Comparison of ENCODE assay signal across 15 mouse cellular contexts in genomic region chr17:46182273-46182672, GRCm38 (mm10). TPM values are rescaled to one million over a fixed set of nuclear protein-coding genes. Genes with fewer than 3 reads are reported as not detected.
A peak's percentile ranks its signal among the peaks of the same experiment; 100 is the strongest.
DNase-seq lines count a peak whose midpoint lies in the region; ATAC-seq and TF ChIP-seq lines count a peak whose summit lies in the region.
"Had no signal": no experiment of that assay in that cellular context is flagged by ENCODE, and none has a peak within 500 bp of the region (broad histone marks: within the 10 kb centered on the region; RNA-seq: fewer than 3 reads in every experiment).

No protein-coding gene starts in this region.

- H3K27me3 ChIP-seq in intestine, postnatal 0 days (replicated peaks; ENCODE audit: control insufficient read depth, insufficient read depth, low read length) = no peaks in the 10 kb centered on the region
- no peaks in the 10 kb centered on the region for H3K27me3 ChIP-seq in intestine, embryonic 15.5 days (replicated peaks)
- H3K27me3 ChIP-seq in lung, embryonic 14.5 days (ENCODE audit: insufficient read depth, low read length) = no peaks in the 10 kb centered on the region
- H3K27me3 ChIP-seq: liver, embryonic 13.5 days; stomach, embryonic 15.5 days had no signal

- no peak for ATAC-seq in intestine, postnatal 0 days
- ATAC-seq in intestine, embryonic 15.5 days = no peak
- no peak for ATAC-seq in lung, embryonic 14.5 days (ENCODE audit: insufficient read depth)
- no peak for ATAC-seq in granulocyte monocyte progenitor cell, adult 5-6 weeks (replicated peaks; ENCODE audit: poor library complexity, severe bottlenecking)
- ATAC-seq: forebrain, embryonic 16.5 days had no signal

- 84% methylated on average over 4 of the region's 4 CpGs for WGBS in intestine, postnatal 0 days
- 88% methylated on average over 4 of the region's 4 CpGs for WGBS in intestine, embryonic 15.5 days
- WGBS in lung, embryonic 14.5 days = 88% methylated on average over 4 of the region's 4 CpGs

- no peaks in the 10 kb centered on the region for H3K4me1 ChIP-seq in intestine, postnatal 0 days (replicated peaks; ENCODE audit: control insufficient read depth, insufficient read depth, low read length)
- no peaks in the 10 kb centered on the region for H3K4me1 ChIP-seq in intestine, embryonic 15.5 days (replicated peaks)
- no peaks in the 10 kb centered on the region for H3K4me1 ChIP-seq in lung, embryonic 14.5 days (ENCODE audit: insufficient read depth)
- H3K4me1 ChIP-seq: liver, embryonic 13.5 days; stomach, embryonic 15.5 days had no signal

- no peak overlapping the region for H3K4me3 ChIP-seq in intestine, postnatal 0 days (ENCODE audit: low read depth, low read length)
- no peak overlapping the region for H3K4me3 ChIP-seq in intestine, embryonic 15.5 days (replicated peaks)
- no peak overlapping the region for H3K4me3 ChIP-seq in lung, embryonic 14.5 days (ENCODE audit: low read depth, low read length)
- H3K4me3 ChIP-seq: liver, embryonic 13.5 days; myocyte; stomach, embryonic 15.5 days had no signal

- peak; percentile 24 for DNase-seq in lung, embryonic 14.5 days
- DNase-seq in lung, postnatal 25 days (ENCODE audit: low spot score) = no peak
- peak; percentile 12 for DNase-seq in ES-CJ7 (ENCODE audit: low read depth, low spot score)
- DNase-seq in adrenal gland, postnatal 25 days = peak; percentile 41
- DNase-seq in cerebellum, adult 9-10 months = no peak
- DNase-seq: gastrocnemius, postnatal 36 days; liver, embryonic 13.5 days; right cerebral cortex, postnatal 4 days had no signal

- peak; percentile 60 for TF ChIP-seq CTCF in intestine, postnatal 0 days (IDR thresholded peaks at IDR 0.05; ENCODE audit: low read depth)
- TF ChIP-seq CTCF in lung, embryonic 14.5 days (IDR thresholded peaks at IDR 0.05; ENCODE audit: low read depth) = peak; percentile 41

- H3K4me2 ChIP-seq in intestine, postnatal 0 days (replicated peaks; ENCODE audit: low read depth) = no peak overlapping the region
- H3K4me2 ChIP-seq in intestine, embryonic 15.5 days (replicated peaks) = no peak overlapping the region
- no peak overlapping the region for H3K4me2 ChIP-seq in lung, embryonic 14.5 days
- H3K4me2 ChIP-seq: hindbrain, embryonic 14.5 days; liver, embryonic 13.5 days; stomach, embryonic 15.5 days had no signal

- no peaks in the 10 kb centered on the region for H3K9me3 ChIP-seq in intestine, postnatal 0 days (ENCODE audit: control insufficient read depth)
- no peaks in the 10 kb centered on the region for H3K9me3 ChIP-seq in intestine, embryonic 15.5 days
- no peaks in the 10 kb centered on the region for H3K9me3 ChIP-seq in lung, embryonic 14.5 days (ENCODE audit: low read depth, low read length)
- H3K9me3 ChIP-seq: liver, embryonic 13.5 days; stomach, embryonic 15.5 days had no signal

- H3K9ac ChIP-seq in intestine, postnatal 0 days (ENCODE audit: low read depth, low read length) = no peak overlapping the region
- H3K9ac ChIP-seq in intestine, embryonic 15.5 days = no peak overlapping the region
- H3K9ac ChIP-seq in lung, embryonic 14.5 days = no peak overlapping the region
- H3K9ac ChIP-seq: hindbrain, embryonic 14.5 days; liver, embryonic 13.5 days; stomach, embryonic 15.5 days had no signal

- H3K36me3 ChIP-seq in intestine, postnatal 0 days (ENCODE audit: control insufficient read depth, insufficient read depth) = peaks cover 75% of the 10 kb centered on the region
- peaks cover 34% of the 10 kb centered on the region for H3K36me3 ChIP-seq in intestine, embryonic 15.5 days
- H3K36me3 ChIP-seq in lung, embryonic 14.5 days (ENCODE audit: insufficient read depth) = peaks cover 95% of the 10 kb centered on the region

- no peak overlapping the region for H3K27ac ChIP-seq in intestine, postnatal 0 days (ENCODE audit: low read depth, low read length)
- no peak overlapping the region for H3K27ac ChIP-seq in intestine, embryonic 15.5 days
- H3K27ac ChIP-seq in lung, embryonic 14.5 days (ENCODE audit: low read depth) = no peak overlapping the region
- H3K27ac ChIP-seq: hindbrain, embryonic 14.5 days; liver, embryonic 13.5 days; stomach, embryonic 15.5 days had no signal

RNA-seq across cellular contexts. Expression of gene Polh, which starts 20.2 kb away (rescaled TPM):
- 4.7 and 5.7 TPM in 2 replicates for polyA plus RNA-seq in intestine, postnatal 0 days (2015; fragmentation: Nextera tagmentation; extraction: Ambion mirVana)
- 13.4 and 14.8 TPM in 2 replicates for polyA plus RNA-seq in intestine, embryonic 15.5 days (2015; fragmentation: Nextera tagmentation; extraction: Ambion mirVana)
- polyA plus RNA-seq in lung, embryonic 14.5 days (2014; fragmentation: Nextera tagmentation; extraction: Ambion mirVana) = 19.6 and 20.5 TPM in 2 replicates
- total RNA-seq in adrenal gland, postnatal 25 days (2021) = 43.2 and 44.9 TPM in 2 replicates
- 15.3 and 18.2 TPM in 2 replicates for total RNA-seq in granulocyte monocyte progenitor cell, adult 5-6 weeks (2014; fragmentation: Nextera tagmentation)
- total RNA-seq in granulocyte monocyte progenitor cell, adult 5-6 weeks (2017) = 26.0 and 26.7 TPM in 2 replicates

RNA-seq across cellular contexts. Expression of gene Xpo5, which starts 20.3 kb away (rescaled TPM):
- 7.7 and 8.2 TPM in 2 replicates for polyA plus RNA-seq in intestine, postnatal 0 days (2015; fragmentation: Nextera tagmentation; extraction: Ambion mirVana)
- polyA plus RNA-seq in intestine, embryonic 15.5 days (2015; fragmentation: Nextera tagmentation; extraction: Ambion mirVana) = 31.6 and 31.9 TPM in 2 replicates
- 52.5 and 57.0 TPM in 2 replicates for polyA plus RNA-seq in lung, embryonic 14.5 days (2014; fragmentation: Nextera tagmentation; extraction: Ambion mirVana)
- total RNA-seq in adrenal gland, postnatal 25 days (2021) = 83.4 and 92.1 TPM in 2 replicates
- total RNA-seq in granulocyte monocyte progenitor cell, adult 5-6 weeks (2014; fragmentation: Nextera tagmentation) = 64.5 and 70.0 TPM in 2 replicates
- 58.1 and 67.1 TPM in 2 replicates for total RNA-seq in granulocyte monocyte progenitor cell, adult 5-6 weeks (2017)

RNA-seq across cellular contexts. Expression of gene Gtpbp2, which starts 21.4 kb away (rescaled TPM):
- 22.2 and 28.3 TPM in 2 replicates for polyA plus RNA-seq in intestine, postnatal 0 days (2015; fragmentation: Nextera tagmentation; extraction: Ambion mirVana)
- polyA plus RNA-seq in intestine, embryonic 15.5 days (2015; fragmentation: Nextera tagmentation; extraction: Ambion mirVana) = 25.1 and 32.4 TPM in 2 replicates
- polyA plus RNA-seq in lung, embryonic 14.5 days (2014; fragmentation: Nextera tagmentation; extraction: Ambion mirVana) = 32.8 and 37.9 TPM in 2 replicates
- total RNA-seq in adrenal gland, postnatal 25 days (2021) = 101 and 112 TPM in 2 replicates
- total RNA-seq in granulocyte monocyte progenitor cell, adult 5-6 weeks (2014; fragmentation: Nextera tagmentation) = 46.6 and 49.2 TPM in 2 replicates
- total RNA-seq in granulocyte monocyte progenitor cell, adult 5-6 weeks (2017) = 28.7 and 58.6 TPM in 2 replicates

RNA-seq across cellular contexts. Expression of gene Mad2l1bp, which starts 28.9 kb away (rescaled TPM):
- 38.1 and 40.2 TPM in 2 replicates for polyA plus RNA-seq in intestine, postnatal 0 days (2015; fragmentation: Nextera tagmentation; extraction: Ambion mirVana)
- 33.8 and 36.3 TPM in 2 replicates for polyA plus RNA-seq in intestine, embryonic 15.5 days (2015; fragmentation: Nextera tagmentation; extraction: Ambion mirVana)
- 41.3 and 46.5 TPM in 2 replicates for polyA plus RNA-seq in lung, embryonic 14.5 days (2014; fragmentation: Nextera tagmentation; extraction: Ambion mirVana)
- total RNA-seq in adrenal gland, postnatal 25 days (2021) = 18.3 and 20.6 TPM in 2 replicates
- 14.8 and 18.6 TPM in 2 replicates for total RNA-seq in granulocyte monocyte progenitor cell, adult 5-6 weeks (2014; fragmentation: Nextera tagmentation)
- total RNA-seq in granulocyte monocyte progenitor cell, adult 5-6 weeks (2017) = 2.9 and 8.1 TPM in 2 replicates

RNA-seq across cellular contexts. Expression of gene Rsph9, which starts 38.3 kb away (rescaled TPM):
- 4.7 and 5.1 TPM in 2 replicates for polyA plus RNA-seq in intestine, postnatal 0 days (2015; fragmentation: Nextera tagmentation; extraction: Ambion mirVana)
- 8.1 and 8.6 TPM in 2 replicates for polyA plus RNA-seq in intestine, embryonic 15.5 days (2015; fragmentation: Nextera tagmentation; extraction: Ambion mirVana)
- 10.4 and 10.9 TPM in 2 replicates for polyA plus RNA-seq in lung, embryonic 14.5 days (2014; fragmentation: Nextera tagmentation; extraction: Ambion mirVana)
- 4.4 and 7.6 TPM in 2 replicates for total RNA-seq in adrenal gland, postnatal 25 days (2021)
- not detected in 2 replicates for total RNA-seq in granulocyte monocyte progenitor cell, adult 5-6 weeks (2014; fragmentation: Nextera tagmentation)
- not detected in 2 replicates for total RNA-seq in granulocyte monocyte progenitor cell, adult 5-6 weeks (2017)

Comparison
In these comparisons a context has a peak if more than half of its experiments do, and no peak if none do; other contexts are left out.
1. DNase-seq: peak in lung, embryonic 14.5 days (single experiment), ES-CJ7 (single experiment) and adrenal gland, postnatal 25 days (single experiment); none in lung, postnatal 25 days (single experiment) and cerebellum, adult 9-10 months (single experiment).